Mouse (Mus musculus) kidney, adult 11 months (tissue): ENCODE data around the gene Lpp.

ENCODE experiments used
- DNase-seq: peaks from one replicate; pipeline ENCODE4 v3.0.0; 2022

Gene Lpp

DNA sequence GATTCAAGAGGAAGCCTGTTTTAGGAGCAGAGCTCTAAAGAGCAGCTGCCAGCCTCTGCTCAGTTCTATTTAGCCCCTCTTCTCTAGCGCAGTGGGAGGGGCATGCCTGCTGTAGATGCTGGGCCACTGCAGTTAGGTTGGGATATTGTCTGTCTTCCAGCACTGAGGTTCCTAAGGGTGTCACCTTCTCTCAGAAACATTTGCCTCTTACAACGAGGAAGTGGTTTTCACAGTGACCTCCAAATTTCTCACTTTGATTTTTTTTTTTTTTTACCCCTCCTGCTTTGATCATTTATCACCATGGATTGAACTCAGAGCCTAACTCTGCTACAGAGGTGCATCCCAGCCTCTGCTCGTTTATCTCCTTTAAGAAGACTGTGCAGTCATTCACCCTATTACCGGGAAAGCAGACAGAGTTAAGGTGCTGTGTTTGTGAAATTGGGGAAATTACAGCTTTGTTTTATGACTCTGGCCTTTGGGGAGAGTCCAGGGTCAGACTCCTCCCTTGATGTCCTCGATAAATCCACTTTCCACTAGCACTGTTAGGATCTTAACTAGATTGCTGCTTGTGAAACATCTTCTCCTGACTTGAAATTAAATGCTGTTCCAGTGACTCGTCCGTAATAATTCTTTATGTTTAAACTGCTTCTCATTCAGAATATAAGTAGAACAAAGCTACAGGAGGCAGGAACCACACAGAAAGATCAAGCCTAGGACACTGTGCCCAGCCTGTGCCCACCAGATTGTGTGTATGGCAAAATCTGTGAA, 111.7 kb downstream of the Lpp start:
- no peak for DNase-seq

DNA sequence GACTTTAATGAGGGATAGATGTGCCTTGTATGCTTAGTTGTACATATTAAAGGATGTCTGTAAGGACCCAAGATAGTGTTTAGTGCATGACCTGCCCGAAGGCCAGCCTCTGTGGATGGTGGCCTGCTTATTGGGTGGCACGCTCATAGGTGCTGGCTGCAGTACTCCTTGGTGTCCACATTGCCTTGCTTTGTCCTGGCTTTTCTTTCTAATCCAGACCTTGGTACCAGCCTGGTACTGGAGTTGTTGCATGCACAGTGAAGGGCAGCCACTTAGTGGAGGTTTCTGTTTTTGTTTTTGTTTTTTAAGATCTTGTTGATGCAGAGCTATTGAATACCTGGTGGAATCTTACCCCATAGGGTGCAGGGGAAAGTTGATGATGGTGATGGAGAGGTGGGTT, 112.9 kb downstream of the Lpp start:
- DNase-seq = no peak

DNA sequence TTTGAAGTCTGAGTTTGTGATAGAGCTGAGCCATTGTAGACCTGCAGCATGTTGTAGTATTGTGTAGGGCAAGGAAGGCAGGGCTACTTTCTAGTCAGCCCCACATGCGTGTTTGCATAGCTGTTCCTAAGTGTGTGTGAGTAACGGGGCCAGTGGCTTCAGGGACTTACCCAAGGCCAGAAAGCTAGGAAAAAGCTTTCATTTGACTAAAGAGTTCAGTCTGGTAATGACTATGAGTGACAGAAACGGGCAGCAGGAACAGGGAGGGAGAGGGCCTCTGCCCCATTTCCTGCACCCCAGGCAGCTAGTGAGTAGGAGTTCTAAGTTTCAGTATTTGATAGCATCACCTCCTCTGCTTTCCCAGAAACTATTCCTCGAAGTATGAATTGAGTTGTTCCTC, 113.4 kb downstream of the Lpp start:
- no peak for DNase-seq

GRCm38 (mm10) chr16:24507927-24508540, 114.7 kb downstream of the Lpp start:
- DNase-seq = no peak

DNA sequence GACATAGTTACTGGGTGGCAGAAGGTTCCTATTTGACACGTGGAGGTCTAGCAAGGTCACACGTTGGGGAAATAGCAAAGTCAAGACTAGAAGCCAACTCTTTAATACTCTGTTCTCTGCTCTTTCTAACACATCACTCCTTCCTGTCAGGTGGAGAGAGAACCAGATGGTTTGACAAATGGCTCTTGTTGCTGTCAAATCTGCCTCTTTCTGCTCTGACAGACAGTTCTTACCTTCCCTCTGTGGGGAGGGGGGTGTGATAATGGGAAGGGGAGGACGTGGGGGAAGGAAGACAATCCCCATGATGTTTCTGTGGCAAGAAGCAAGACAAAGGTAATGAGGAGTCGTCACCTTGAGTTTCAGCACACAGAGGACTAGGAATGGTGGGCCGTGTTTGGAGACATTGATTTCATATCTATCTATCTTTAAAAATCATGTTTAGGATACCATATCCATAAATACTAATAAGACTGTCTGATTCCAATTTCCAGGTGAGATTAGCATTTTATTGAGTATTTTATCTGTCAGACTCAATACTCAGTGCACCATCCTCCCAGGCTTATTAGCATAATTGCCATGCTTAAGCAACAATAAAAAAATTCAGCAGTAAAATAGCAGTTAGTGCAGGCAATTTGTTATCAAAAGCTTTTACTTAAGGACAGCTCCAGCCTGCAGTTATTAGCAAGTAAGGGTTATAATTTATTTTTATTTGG, 115.9 kb downstream of the Lpp start:
- no peak for DNase-seq

- no peak for DNase-seq
Observed at GRCm38 (mm10) chr16:24509813-24510166, 116.5 kb downstream of the Lpp start.

GRCm38 (mm10) chr16:24513228-24513627, 119.9 kb downstream of the Lpp start:
- no peak for DNase-seq

GRCm38 (mm10) chr16:24514802-24515727, 121.8 kb downstream of the Lpp start:
- no peak for DNase-seq

DNA sequence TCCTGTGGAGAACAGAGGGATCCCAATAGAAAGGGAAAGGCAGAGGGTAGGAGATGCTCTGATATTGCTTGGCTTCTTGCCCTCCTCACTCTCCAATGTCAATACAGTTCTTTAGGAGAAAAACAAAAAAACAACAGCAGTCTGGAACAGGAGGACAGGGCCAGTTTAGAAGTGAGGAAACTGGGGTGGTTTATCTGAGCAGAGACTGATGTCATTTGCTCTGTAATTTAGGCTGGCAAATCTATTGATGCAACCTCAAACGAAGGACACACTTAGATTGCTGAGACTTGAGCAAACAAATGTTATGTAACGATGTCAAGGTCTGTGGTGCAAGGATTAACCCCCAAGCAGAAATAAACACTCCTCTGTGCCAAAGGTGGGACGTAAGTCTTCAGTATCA, 123.7 kb downstream of the Lpp start:
- no peak for DNase-seq

- DNase-seq = no peak
Observed at GRCm38 (mm10) chr16:24517501-24518042, 124.3 kb downstream of the Lpp start.

DNA sequence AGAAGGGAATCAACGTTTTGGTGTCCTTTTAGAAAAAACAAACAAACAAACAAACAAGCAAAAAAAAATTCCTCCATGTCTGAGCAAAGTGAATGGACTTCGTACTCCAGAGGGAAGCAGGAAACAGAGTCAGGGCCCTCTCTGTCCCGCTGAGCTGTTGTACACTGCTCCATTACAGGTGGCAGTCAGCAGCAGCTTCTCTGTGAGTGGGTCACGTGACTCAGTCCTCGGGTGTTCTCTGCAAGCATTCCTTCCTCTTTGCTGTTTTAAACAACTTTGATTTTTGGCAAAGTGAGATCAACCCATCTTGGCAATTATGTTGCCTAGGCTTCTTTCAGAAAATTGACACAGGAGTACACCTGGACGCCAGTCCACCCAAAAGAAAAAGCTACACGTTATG, 125.5 kb downstream of the Lpp start:
- DNase-seq = no peak

DNA sequence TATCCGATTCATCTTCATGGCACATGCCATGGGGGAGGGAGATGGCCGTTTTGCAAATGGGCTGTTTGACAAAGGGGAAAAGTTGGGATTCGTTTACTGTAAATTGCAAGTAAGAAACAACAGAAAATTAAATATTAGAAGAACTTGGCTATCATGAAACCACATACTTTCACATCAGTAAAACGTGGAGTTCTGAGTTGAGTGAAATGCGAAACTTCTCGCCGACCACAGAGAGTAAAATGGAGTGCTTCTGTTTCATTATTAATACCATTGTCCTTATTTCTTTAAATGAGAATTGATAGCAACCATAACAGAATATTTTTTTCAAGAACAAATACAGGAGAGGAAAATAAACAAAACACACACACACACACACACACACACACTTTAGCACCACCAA, 133.9 kb downstream of the Lpp start:
- DNase-seq = no peak

DNA sequence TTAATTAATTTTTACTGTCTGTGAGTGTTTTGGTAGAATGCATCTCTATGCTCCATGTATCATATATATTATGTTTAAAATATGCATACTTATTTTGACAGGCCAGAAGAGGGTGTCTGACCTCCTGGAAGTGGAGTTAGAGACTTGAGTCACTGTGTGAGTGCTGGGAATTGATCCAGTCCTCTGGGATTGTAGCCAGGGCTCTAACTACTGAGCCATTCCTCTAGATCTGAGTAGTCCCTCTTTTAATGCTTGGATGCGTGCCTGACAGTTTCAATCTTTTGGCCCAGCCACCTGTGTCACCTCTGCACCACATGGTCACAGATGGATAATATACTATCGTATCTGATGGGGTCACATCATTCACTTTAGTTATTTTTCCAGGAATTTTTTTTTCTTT, 138.4 kb downstream of the Lpp start:
- no peak for DNase-seq

DNA sequence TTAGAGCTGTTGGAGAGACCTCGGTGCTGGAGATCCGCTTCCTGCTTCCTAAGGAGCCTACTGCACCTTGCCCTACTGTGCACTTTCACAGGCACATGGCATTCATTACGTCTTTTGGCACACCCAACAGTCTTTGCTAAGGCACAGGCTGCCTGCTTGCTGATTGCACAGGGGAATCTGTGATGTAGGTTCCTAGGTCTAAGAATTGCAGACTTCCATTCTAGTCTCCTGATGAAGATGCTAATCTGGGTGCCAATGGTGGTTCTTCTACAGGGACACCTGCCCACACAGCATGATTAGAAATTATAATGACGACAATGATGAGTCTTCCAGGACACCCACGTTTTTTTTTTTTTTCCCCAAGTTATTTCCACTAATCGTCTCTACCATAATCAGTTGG, 141.9 kb downstream of the Lpp start:
- no peak for DNase-seq

DNA sequence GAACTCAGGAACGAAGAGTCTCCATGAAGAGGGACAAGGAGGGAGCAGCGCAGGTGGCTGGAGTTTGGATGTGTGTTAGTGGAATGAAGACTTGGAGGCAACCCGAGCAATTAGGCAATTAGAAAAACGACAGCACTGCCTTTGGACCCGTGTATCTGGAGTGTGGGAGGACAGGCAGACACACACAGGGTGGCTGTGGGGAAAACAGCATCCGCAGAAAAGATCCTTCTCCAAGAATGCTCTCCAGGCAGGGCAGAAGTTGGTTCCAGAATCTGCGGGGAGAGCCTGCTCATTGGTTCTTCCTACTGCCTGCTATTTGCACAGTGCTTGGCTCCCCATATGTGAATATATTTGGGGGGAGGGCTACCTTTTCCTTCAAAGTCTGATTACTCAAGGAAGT, 143.0 kb downstream of the Lpp start:
- no peak for DNase-seq

DNA sequence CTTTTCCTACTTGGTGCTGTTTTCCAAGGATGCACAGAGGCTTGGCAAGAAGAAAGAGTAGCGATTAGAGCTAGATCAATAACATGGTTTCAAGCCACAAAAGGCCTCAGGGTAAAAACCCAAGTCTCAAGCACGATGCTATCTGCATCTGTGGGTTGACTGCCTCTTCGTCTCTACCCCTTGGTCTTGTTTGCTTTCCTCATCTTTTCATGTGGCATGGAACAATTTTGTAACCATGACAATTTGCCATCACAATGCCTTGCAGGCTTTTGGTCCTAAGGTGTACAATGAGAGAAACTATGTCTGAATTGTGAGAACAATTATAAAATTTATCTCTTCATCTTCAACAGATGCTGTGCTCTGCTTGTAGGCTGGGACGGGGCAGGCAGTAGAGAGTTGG, 145.7 kb downstream of the Lpp start:
- no peak for DNase-seq

GRCm38 (mm10) chr16:24542864-24543263, 149.6 kb downstream of the Lpp start:
- DNase-seq = no peak

GRCm38 (mm10) chr16:24545366-24545765, 152.1 kb downstream of the Lpp start:
- no peak for DNase-seq

- no peak for DNase-seq
Observed at GRCm38 (mm10) chr16:24558458-24558857, 165.2 kb downstream of the Lpp start.

DNA sequence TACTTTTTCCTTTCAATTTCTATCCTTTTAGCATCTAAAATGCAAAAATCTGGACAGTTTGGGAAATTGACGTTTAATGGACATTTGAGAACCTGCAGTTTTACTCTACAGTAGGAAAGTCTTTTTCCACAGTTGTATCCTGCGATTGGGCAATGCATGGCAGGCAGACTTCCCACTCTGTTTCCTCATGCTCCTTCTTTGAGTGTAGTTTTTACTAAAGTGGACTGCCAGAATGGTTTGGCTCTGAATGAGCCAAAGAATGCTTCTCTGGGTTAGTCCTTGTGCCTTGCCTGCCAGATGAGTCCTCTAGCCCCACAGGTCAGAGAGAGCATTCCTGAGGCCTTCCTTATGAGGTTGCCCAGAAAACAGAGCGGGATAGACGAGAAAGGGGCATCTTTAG, 166.5 kb downstream of the Lpp start:
- no peak for DNase-seq

DNA sequence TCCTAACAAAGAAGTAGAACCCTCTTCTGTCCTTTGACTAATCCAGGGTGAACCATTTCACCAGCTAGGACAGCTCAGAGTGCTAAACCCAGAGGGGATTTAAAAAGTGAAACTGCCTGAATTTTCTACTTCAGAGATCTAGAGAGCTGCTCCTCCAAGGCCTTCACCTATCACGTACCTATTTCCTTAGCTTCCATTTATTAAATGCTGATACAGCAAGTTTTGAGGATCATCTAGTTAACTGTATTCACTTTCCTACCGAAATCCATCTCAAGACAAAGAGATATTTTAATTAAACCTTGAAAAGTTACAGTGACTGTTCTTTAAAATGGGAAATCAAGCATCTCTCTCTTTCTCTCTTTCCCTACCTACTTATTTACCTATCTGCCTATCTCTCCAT, 167.7 kb downstream of the Lpp start:
- DNase-seq = no peak

GRCm38 (mm10) chr16:24561602-24562001, 168.3 kb downstream of the Lpp start:
- no peak for DNase-seq

- DNase-seq = no peak
Observed at GRCm38 (mm10) chr16:24565311-24565710, 172.0 kb downstream of the Lpp start.
